Mouse (Mus musculus): ENCODE results near the gene Col23a1. TPM values are rescaled to one million over a fixed set of nuclear protein-coding genes. Genes with fewer than 3 reads are reported as not detected.

Col23a1 gene
- polyA plus RNA-seq, 1 experiment from 2014 or later = 29.3 TPM

DNA sequence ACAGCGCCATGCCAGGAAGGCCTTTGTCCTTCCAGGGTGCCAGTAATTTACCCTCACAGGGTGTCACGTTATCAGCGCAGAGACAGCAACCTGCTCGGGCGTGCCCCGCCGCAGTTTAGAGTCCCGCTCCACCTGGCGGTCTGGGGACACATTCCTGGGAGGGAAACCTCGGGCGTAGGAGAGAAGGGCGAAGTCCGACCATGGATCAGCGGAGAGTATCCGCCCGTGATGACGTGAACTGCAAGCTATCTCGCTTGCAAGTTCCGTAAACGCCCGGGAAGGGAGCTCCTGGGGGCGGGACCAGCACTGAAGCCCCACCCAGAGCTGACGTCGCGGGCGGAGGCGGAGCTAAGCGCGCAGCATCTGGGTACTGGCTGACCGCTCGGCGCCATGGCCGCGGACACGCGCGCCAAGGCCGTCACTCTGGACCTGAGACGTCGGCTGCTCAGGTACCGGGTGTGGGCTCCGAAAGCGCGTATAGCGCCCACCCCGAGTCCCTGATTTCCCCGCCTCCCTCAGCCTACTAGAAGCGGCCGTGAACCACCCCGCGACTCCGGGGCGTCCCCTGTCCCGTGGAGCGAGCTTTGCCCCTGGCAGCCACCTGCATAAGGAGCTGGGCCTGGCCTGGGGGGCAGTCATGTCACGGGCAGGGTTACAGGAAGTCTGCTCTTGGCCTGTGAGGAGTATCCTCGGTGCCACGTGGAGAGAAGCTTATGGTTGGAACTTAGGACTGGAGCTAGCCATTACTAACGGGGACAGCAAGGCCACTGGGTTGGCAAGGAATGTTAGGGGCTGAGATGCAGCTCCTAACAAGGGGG, 294.9 kb downstream of the Col23a1 start, which contains the start of gene Phykpl:
Phykpl (plus strand) TSS at position 327 of the 818 bp plus-strand sequence.
- Histone ChIP-seq H3K4me3 (peak within 1 kb of the TSS; percentile 60), H3K4me1 (peaks cover 14% of the 10 kb centered on the region), H3K4me2 (replicated peaks) (peak within 1 kb of the TSS; percentile 82), H3K27ac (peak within 1 kb of the TSS; percentile 94), H3K9me3 (no peaks in the 10 kb centered on the region), H3K36me3 (peaks cover 39% of the 10 kb centered on the region), H3K27me3 (no peaks in the 10 kb centered on the region), H3K9ac (peak within 1 kb of the TSS; percentile 83)
- WGBS = 0% methylated on average over 59 of the region's 59 CpGs
- ATAC-seq (ENCODE audit: insufficient number of reproducible peaks, insufficient read depth, low FRiP score, low TSS enrichment) = peak; percentile 85

DNA sequence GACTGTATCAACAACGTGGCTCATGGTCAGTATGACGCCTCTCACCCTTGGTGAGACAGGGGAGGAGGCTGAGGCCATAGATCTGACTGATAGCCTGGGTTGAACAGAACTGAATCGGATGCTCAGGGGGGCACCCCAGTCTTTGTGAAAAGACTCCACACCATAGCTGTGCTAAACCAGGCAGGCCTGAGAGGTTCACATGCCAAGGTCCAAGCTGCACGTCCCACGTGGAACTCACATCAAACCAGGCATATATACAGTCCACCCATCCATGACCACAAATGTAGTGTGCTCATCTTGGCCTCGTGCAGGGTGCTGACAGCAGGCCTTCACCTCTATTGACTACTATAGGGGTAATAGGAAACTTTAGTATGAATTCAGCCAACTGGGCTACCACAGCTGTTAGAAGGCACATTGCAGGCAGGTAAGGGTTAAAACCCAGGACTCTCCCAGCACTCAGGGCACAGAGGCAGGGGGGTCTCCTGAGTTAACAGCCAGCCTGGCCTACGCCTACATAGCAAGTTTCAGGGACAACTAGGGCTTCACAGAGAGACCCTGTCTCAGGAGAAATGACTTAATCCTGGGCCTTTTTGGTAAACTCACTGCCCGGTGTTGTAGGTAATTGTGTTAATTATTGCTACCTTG, 296.0 kb downstream of the Col23a1 start:
- peak overlapping the region; percentile 83 for H3K9ac ChIP-seq
- peak; percentile 13; the same call in 1 of the 2 replicates for ATAC-seq (ENCODE audit: insufficient number of reproducible peaks, insufficient read depth, low FRiP score, low TSS enrichment)

DNA sequence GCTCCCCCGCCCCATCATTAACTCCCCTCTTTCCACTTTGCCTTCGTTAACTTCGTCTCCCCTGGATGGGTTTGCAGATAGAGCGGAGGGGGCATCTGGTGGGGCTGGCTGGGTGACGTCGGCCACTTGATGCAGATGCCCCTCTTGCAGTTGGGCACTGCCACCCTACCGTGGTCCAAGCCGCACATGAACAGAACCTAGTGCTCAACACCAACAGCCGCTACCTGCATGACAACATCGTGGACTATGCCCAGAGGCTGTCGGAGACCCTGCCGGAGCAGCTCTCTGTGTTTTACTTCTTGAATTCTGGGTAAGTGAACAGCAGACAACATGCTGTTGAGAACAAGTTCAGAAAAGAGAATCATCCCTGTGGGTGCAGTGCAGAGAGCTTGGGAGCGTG, 296.7 kb downstream of the Col23a1 start:
- Histone ChIP-seq H3K27me3 (no peaks in the 10 kb centered on the region), H3K4me3 (no peak overlapping the region), H3K4me1 (peaks cover 14% of the 10 kb centered on the region), H3K27ac (no peak overlapping the region), H3K9me3 (no peaks in the 10 kb centered on the region), H3K9ac (no peak overlapping the region), H3K36me3 (peaks cover 56% of the 10 kb centered on the region), H3K4me2 (replicated peaks) (no peak overlapping the region)
- no peak for ATAC-seq (ENCODE audit: insufficient number of reproducible peaks, insufficient read depth, low FRiP score, low TSS enrichment)
- WGBS = 92% methylated on average over 13 of the region's 13 CpGs

More for the DNA sequence above, 296.0 kb downstream of the Col23a1 start:
- peak overlapping the region; percentile 94 for H3K27ac ChIP-seq
- H3K4me3 ChIP-seq = peak overlapping the region; percentile 60
- peaks cover 14% of the 10 kb centered on the region for H3K4me1 ChIP-seq
- peaks cover 50% of the 10 kb centered on the region for H3K36me3 ChIP-seq
- no peaks in the 10 kb centered on the region for H3K9me3 ChIP-seq
- no peaks in the 10 kb centered on the region for H3K27me3 ChIP-seq
- WGBS = 64% methylated on average over 8 of the region's 8 CpGs
- H3K4me2 ChIP-seq (replicated peaks) = peak overlapping the region; percentile 82

DNA sequence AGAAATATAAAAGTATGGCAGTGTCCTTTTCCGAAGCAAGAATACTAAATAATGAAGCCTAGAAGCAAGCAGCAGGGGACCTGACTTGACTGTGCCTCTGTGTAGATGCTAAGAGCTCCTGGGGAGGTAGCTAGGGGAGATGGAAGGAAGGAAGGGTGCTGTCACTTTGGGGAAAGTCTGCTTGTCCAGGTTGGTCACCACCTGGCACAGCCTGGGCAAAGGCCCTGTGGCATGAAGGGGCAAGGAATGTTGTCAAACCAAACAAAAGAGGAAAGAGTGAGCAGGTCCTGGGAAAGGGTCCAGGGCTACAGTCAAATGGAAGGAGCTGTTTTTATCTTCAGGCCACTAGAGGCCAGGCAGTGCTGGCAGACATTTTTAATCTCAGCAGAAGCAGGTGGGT, 297.3 kb downstream of the Col23a1 start:
- no peak for ATAC-seq (ENCODE audit: insufficient number of reproducible peaks, insufficient read depth, low FRiP score, low TSS enrichment)
- no peak overlapping the region for H3K9ac ChIP-seq
- H3K9me3 ChIP-seq = no peaks in the 10 kb centered on the region
- WGBS = 90% methylated on average over 1 of the region's 1 CpGs
- no peaks in the 10 kb centered on the region for H3K27me3 ChIP-seq
- peaks cover 63% of the 10 kb centered on the region for H3K36me3 ChIP-seq
- no peak overlapping the region for H3K4me3 ChIP-seq
- no peak overlapping the region for H3K27ac ChIP-seq
- no peak overlapping the region for H3K4me2 ChIP-seq (replicated peaks)
- H3K4me1 ChIP-seq = peaks cover 14% of the 10 kb centered on the region

DNA sequence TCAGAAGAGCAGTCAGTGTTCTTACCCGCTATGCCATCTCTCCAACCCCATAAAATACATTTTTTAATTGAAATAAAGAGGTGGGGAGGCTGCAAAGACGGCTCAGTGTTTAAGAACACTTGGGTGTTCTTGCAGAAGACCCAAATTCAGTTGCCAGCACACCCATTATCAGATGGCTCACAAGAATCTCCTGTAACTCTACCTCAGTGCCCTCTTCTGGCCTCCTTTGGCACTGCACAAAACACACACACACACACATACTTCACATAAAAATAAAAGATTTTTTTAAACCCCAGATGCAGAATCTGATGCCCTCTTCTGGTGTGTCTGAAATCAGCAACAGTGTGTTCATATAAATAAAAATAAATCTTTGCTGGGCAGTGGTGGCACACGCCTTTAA, 299.1 kb downstream of the Col23a1 start:
- H3K27ac ChIP-seq = no peak overlapping the region
- no peak overlapping the region for H3K4me3 ChIP-seq
- WGBS = 96% methylated on average over 3 of the region's 3 CpGs
- no peak overlapping the region for H3K9ac ChIP-seq
- no peaks in the 10 kb centered on the region for H3K27me3 ChIP-seq
- no peak for ATAC-seq (ENCODE audit: insufficient number of reproducible peaks, insufficient read depth, low FRiP score, low TSS enrichment)
- H3K4me1 ChIP-seq = peaks cover 13% of the 10 kb centered on the region
- peaks cover 81% of the 10 kb centered on the region for H3K36me3 ChIP-seq
- no peak overlapping the region for H3K4me2 ChIP-seq (replicated peaks)
- H3K9me3 ChIP-seq = no peaks in the 10 kb centered on the region

DNA sequence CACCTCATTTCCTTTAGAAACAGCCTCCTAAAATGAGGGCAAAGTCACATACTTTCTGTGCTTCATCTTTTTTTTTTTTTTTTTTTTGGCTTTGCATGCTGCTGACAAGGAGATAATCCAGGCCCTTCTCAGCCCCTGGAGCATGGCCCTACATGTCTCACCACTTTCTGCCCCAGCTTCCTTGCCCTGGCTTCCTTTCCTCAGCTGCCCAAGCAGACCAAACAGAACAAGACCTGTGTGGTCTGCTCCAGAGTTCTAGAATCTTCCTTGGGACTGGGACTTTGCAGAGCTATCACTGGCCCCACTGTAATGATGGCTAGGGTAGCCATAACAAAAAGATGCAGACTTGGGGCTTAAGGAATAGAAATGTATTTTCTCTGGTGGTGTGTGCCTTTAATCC, 300.3 kb downstream of the Col23a1 start:
- Histone ChIP-seq H3K36me3 (peaks cover 92% of the 10 kb centered on the region), H3K4me1 (peaks cover 8% of the 10 kb centered on the region), H3K27ac (no peak overlapping the region), H3K9ac (no peak overlapping the region), H3K4me2 (replicated peaks) (no peak overlapping the region), H3K4me3 (no peak overlapping the region), H3K9me3 (no peaks in the 10 kb centered on the region), H3K27me3 (no peaks in the 10 kb centered on the region)
- no peak for ATAC-seq (ENCODE audit: insufficient number of reproducible peaks, insufficient read depth, low FRiP score, low TSS enrichment)

DNA sequence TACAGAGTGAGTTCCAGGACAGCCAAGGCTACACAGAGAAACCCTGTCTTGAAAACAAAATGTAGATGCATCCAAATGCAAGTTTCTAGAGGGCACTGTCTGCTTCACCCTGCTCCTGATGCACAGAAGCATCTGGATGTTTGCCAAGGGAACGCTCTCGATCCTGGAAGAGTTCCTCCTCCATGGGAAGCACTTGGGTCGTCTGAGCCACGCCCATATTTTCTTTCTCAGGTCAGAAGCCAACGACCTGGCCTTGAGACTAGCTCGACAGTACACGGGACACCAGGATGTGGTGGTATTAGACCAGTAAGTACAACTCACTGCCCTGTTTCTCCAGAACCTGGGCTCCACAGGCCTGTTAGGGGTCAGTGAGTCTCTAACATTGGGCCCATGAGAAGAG, 301.4 kb downstream of the Col23a1 start:
- ATAC-seq (ENCODE audit: insufficient number of reproducible peaks, insufficient read depth, low FRiP score, low TSS enrichment) = no peak
- H3K9ac ChIP-seq = no peak overlapping the region
- no peaks in the 10 kb centered on the region for H3K9me3 ChIP-seq
- H3K4me2 ChIP-seq (replicated peaks) = no peak overlapping the region
- no peak overlapping the region for H3K4me3 ChIP-seq
- no peak overlapping the region for H3K27ac ChIP-seq
- H3K4me1 ChIP-seq = no peaks in the 10 kb centered on the region
- no peaks in the 10 kb centered on the region for H3K27me3 ChIP-seq
- H3K36me3 ChIP-seq = peaks cover 99% of the 10 kb centered on the region
- WGBS = 78% methylated on average over 7 of the region's 7 CpGs

DNA sequence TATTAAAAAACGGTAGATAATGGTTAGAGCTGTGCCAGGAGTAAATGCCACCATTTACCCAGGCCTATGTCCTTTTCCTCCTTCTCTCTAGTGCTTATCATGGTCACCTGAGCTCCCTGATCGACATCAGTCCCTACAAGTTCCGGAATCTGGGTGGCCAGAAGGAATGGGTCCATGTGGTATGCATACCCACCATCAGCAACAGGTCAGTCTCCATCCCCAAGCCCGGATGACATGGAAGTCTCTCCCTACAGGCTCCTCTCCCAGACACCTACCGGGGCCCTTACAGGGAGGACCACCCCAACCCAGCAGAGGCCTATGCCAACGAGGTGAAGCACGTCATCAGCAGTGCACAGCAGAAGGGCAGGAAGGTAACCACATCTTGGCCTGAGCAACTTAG, 302.2 kb downstream of the Col23a1 start:
- no peak for ATAC-seq (ENCODE audit: insufficient number of reproducible peaks, insufficient read depth, low FRiP score, low TSS enrichment)
- Histone ChIP-seq H3K4me2 (replicated peaks) (no peak overlapping the region), H3K9me3 (no peaks in the 10 kb centered on the region), H3K9ac (no peak overlapping the region), H3K27ac (no peak overlapping the region), H3K27me3 (no peaks in the 10 kb centered on the region), H3K4me3 (no peak overlapping the region), H3K4me1 (no peaks in the 10 kb centered on the region), H3K36me3 (peaks cover 98% of the 10 kb centered on the region)
- WGBS = 90% methylated on average over 7 of the region's 7 CpGs

DNA sequence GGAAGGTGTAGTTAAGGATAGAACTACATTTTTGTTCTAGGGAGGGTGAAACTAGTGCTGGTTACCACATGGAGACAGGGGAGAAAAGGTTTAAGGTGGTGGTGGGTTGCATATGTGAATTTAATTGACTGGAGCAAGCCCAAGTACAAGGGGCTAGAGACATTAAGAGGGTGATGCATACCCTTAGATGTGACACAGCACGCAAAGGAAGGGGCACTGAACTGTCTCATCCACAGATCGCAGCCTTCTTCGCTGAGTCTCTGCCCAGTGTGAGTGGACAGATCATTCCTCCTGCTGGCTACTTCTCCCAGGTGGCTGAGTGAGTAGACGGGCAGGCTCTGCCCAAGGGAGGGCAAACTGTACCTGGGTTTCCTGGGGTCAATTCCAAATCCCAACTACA, 303.6 kb downstream of the Col23a1 start:
- no peaks in the 10 kb centered on the region for H3K9me3 ChIP-seq
- H3K4me1 ChIP-seq = no peaks in the 10 kb centered on the region
- no peak overlapping the region for H3K4me3 ChIP-seq
- H3K27ac ChIP-seq = no peak overlapping the region
- 95% methylated on average over 4 of the region's 4 CpGs for WGBS
- no peak overlapping the region for H3K4me2 ChIP-seq (replicated peaks)
- no peak for ATAC-seq (ENCODE audit: insufficient number of reproducible peaks, insufficient read depth, low FRiP score, low TSS enrichment)
- H3K9ac ChIP-seq = no peak overlapping the region
- H3K36me3 ChIP-seq = peaks cover 98% of the 10 kb centered on the region
- H3K27me3 ChIP-seq = no peaks in the 10 kb centered on the region

DNA sequence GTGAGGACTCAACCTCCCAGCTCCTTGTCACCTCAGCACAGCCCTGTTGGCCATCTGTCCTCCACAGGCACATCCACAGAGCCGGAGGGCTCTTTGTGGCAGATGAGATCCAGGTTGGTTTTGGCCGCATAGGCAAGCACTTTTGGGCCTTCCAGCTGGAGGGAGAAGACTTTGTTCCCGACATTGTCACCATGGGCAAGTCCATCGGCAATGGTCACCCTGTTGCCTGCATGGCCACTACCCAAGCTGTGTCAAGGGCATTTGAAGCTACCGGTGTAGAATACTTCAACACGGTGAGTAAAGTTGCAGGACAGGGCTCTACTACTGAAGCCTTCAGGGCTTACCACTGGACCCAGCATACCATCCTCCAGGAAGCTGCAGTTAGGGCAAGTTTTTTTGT, 304.1 kb downstream of the Col23a1 start:
- Histone ChIP-seq H3K4me2 (replicated peaks) (no peak overlapping the region), H3K9me3 (no peaks in the 10 kb centered on the region), H3K4me1 (no peaks in the 10 kb centered on the region), H3K27me3 (no peaks in the 10 kb centered on the region), H3K36me3 (peaks cover 99% of the 10 kb centered on the region), H3K27ac (no peak overlapping the region), H3K4me3 (no peak overlapping the region), H3K9ac (no peak overlapping the region)
- WGBS = 91% methylated on average over 6 of the region's 6 CpGs
- ATAC-seq (ENCODE audit: insufficient number of reproducible peaks, insufficient read depth, low FRiP score, low TSS enrichment) = no peak

DNA sequence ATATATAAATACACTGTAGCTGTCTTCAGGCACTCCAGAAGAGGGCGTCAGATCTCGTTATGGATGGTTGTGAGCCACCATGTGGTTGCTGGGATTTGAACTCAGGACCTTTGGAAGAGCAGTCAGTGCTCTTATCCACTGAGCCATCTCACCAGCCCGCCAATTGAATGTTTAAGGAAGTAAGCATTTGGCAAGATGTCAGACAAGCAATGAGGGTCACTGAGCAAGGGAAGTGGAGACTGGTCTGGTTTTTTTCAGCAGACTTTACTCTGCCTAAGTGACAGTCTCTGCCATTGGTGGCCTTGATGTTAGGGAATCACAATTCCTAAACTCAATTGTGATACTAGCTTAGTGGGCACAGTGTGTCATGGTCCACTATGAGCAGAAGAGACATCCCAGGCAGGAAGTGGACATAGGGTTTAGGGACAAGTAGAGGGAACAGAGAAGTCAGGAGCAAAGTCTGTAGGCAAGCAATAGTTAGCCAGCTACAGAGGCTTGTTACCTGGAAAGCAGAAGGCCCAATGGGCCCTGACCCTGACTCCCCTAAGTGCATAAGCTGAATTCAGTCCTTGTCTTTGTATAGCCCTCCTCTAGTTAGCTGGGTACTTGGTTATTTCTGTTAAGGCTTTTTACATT, 305.1 kb downstream of the Col23a1 start:
- peaks cover 99% of the 10 kb centered on the region for H3K36me3 ChIP-seq
- H3K27ac ChIP-seq = no peak overlapping the region
- H3K4me2 ChIP-seq (replicated peaks) = no peak overlapping the region
- 74% methylated on average over 3 of the region's 3 CpGs for WGBS
- no peaks in the 10 kb centered on the region for H3K27me3 ChIP-seq
- no peaks in the 10 kb centered on the region for H3K9me3 ChIP-seq
- no peak overlapping the region for H3K9ac ChIP-seq
- no peak overlapping the region for H3K4me3 ChIP-seq
- H3K4me1 ChIP-seq = no peaks in the 10 kb centered on the region
- ATAC-seq (ENCODE audit: insufficient number of reproducible peaks, insufficient read depth, low FRiP score, low TSS enrichment) = no peak

Measured in embryonic facial prominence, embryonic 12.5 days (tissue).